Mouse (Mus musculus): ENCODE data around the gene Lyl1.
A peak's percentile ranks its signal among the peaks of the same experiment; 100 is the strongest.

The Lyl1 gene

DNA sequence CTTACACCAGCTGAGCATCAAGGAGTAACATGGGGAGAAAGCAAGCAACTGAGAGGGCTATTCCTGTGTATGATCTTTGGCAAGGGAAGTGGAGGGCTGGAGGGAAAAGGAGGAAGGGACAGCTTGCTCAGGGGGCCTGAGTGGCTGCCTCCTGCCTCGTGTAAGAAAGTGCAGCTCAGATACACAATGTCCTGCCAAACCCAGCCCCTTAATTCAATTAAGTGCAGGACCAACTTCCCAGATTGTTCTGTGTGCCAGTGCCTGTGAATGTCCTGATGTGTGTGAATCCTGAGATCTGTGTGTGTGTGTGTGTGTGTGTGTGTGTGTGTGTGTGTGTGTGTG, 38.1 kb downstream of the Lyl1 start:
- no peak for DNase-seq (ENCODE audit: extremely low spot score, low read depth, low spot score)

DNA sequence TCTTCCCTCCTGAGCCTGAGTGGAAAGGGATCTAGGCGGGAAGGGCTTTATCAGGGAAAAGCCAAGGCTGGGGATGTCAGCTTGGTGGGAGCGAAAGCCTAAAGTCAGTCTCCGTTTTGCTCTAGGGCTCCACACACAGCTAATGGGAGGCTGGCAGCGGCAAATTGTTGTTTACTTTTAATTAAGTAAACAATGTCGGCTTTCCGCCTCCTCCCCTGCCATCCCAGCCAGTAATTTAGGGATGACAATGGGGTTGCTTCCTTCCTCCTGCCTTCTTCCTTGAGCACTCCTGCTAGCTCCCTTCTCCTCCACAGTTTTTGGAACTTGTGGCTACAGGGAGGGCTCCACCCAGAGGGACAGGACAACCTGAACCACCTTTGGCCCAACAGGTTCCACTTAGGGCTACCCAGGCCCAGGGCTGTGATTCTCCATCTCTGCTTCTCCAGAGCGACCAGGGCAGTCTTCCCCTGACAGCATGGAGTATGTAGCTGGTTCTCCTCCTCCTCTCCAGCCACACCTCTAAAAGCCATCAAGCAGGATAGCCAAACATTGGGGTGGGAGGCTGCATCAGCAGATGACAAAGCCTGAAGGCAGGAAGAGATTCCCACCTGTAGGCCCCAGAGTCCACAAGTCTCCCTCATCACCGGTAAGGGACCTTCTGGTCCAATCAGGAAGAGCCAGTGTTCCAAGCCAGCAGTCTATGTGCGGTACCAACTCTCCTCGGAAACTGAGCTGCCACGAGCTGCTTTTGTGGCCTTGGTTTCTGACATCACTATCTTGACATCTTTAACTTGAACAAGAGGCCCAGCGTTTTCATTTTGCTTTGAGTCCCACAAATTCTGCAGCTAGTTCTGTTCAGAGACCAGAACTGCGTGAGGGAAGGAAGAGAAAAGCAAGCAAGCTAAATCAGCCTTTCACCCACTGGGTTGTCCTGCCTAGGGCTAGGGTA, 39.9 kb downstream of the Lyl1 start:
- DNase-seq (ENCODE audit: extremely low spot score, low read depth, low spot score), result no peak

DNA sequence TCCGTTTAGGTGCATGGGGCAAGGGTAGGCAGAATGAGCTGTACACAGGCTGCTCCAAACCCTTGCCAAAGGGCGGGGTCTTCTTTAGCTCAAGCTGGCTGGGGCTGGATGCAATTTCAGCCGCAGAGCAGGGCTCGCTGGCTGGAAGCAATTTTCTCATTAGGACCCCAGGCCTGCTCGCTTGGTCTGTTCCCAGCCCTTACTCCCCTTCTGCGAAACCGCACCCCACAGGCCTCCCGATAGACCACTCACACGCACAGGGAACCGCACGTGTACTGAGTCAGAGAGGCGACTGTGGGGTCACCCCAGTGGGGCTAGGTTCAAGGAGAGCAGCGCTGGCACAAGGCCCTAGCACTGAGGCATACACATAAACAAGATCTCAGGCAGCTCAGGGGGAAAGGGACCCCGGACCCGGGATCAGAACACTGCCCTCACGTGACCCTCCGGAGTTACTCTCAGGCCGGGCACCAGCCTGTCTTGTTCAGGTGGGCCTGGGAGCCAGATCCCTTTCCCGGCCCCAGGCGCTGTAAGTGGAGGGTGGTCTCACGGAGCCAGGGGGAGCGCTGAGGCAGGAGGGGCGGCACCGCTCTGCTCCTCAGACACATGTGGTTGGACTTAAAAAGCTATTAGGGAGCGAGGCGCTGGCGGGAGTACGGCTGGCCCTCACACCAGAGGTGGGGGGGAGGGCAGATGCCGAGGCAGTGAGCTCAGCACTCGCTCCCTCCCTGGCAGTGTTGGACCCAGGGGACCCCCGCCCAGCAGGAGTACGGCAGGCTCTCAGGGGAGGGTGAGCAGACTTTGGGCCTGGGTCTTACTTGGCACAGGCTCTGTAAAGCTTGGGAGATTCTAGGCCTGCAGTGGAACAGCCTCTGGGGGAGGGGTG, 41.2 kb downstream of the Lyl1 start:
- DNase-seq (ENCODE audit: extremely low spot score, low read depth, low spot score), result peak; percentile 62

DNA sequence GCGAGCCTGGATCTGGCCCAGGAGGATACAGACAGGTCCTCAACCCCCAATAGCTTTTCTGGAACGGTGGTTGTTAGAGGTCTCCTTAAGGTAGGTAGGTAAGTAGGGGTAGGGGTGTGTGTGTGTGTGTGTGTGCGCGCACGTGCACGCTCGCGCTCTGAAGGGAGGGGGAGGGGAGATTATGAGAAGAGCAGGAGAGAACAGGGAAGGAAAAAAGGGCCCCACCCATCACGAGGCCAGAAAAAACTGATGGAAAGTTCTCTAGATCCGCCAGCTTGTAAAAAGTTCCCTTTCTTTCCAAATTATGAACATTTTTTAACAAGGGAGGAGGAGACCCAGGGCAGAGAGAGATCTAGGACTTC, 41.8 kb downstream of the Lyl1 start:
- no peak for DNase-seq (ENCODE audit: extremely low spot score, low read depth, low spot score)

DNA sequence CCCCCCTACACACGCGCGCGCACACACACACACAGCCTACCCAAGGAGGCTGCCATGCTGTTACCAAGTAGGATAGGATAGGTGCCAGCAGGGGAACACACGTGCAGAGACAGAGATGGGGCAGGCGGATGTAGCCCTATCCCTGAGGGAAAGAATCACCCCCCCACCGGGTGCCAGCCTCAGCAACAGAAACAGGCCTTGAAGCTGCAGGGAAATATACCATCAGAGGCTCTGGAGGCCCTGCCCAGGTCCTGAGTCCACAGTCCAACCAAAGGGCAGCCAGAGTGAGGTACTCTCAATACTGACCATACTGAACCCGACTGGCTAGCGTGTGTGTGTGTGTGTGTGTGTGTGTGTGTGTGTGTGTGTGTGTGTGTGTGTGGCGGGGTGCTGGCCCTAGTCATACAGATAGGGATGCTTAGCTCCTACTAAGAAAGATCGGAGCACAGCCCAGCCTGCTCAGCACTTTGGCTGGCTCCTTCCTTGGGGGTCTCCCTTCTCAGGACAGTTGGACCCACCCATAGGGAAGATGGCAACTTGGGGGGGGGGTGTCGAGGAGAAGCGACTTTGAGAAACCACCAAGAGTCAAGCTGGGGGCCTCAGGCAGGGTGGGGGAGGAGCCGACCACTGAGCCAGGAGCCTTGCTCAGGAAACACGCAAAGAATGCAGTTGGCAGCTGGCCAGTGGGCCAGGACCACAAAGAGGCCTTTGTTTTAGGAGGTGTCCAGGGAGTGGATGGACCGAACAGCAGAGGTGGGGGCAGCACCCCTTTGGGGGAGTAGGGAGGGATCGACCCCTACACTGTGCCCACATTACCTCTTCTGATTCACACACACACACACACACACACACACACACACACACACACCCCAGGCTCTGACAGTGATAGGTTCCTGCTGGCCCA, 42.5 kb downstream of the Lyl1 start:
- peak; percentile 50 for DNase-seq (ENCODE audit: extremely low spot score, low read depth, low spot score)

DNA sequence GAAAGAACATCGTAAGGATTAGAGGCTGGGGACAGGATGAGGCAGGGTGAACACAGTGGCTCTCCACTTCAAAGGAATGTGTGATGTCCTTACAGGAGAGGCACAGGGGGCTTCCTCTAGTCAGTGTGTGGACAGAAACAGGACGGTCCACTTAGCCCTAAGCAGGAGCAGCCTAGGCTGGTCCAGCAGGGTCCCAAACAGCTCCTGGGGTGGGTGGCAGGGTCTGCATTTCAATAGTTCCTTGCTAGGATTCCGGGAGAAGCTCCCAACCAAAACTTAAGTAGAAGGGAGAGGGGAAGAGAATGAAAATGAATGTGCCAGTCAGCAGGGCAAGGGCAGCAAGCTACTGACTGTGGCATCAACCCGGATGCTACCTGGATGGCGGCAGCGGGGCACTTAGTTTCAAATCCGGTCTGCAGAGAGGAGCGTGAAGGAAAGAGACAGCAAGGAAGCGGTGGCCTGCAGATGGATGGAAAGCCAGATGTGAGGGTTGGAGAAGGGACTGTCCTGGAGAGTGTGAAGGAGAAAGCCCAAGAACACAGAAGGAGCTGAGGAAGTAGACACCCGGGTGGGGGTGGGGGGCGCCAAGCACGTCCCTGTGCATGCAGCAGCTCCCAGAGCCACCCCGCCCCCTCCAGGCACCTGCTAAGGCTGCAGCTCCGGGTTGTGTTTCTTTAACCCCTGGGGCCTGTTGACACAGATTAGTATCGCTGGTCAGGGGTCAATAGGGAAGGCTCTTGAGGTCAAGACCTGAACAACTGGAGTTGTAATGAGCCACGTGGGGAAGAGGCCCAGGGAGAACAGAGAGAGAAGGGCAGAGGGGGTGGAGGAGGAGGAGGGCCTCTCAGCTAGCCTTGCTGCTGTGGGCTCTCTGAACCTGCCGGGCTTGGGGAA, 44.0 kb downstream of the Lyl1 start:
- DNase-seq (ENCODE audit: extremely low spot score, low read depth, low spot score), result no peak

DNA sequence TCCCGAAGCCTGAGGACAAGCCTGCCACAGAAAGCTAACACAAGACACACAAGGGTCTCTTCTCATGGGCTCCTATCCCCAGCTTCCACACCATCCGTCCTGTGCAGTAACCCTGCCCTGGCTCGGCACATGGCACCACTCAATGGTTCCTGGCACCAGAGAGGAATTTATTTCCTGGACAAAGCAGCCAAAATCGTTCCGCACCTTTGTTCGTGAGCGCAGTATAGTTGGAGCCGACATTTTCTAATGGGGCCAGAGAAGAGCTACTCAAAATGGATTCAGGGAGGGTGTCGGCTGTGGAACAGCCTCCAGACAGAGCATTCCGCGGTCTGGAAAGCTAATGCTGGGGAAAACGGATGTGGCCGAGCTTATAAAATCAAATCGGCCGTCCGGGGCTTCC, 48.3 kb downstream of the Lyl1 start:
- DNase-seq (ENCODE audit: extremely low spot score, low read depth, low spot score), result no peak

DNA sequence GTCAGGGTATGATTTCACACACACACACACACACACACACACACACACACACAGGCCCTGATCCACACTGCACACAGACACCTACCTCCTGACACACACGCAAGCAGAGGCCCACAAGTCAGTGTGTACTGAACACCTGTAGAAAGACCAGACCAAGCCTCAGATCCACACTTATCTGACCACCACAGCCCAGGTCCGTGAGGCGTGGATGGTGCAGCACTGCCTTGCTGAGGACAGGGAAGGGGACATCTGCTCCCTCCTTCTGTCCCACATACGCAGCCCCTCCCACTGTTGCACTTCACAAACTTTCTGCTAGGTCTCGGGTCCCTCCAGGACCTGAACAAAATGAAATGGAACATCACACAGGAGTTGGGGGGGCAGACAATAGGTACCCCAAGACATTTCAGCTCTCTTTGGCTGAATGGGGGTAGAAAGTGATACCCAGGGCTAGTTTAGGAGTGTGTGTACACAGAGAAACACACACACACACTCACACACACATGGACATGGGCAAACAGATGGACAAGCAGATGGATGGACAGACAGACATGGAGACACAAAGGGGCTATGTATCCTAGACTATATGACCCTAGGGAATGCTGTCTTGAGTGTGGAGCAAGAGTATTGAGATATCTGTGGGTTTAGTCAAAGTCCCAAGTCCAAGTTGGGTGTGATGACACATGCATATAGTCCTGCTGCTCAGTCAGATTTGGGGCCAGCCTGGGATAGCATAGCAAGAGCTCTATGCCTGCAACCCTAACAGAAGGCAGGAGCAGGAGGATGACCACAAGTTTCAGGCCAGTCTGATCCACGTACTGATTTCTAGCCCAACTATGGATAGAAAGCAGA, 51.7 kb downstream of the Lyl1 start:
- DNase-seq (ENCODE audit: extremely low spot score, low read depth, low spot score), result no peak

Measured in hindlimb bud, embryonic 11.5 days (tissue).